Mouse (Mus musculus) forebrain, embryonic 14.5 days (tissue): ENCODE results near the gene Ifi35. TPM values are rescaled to one million over a fixed set of nuclear protein-coding genes. Genes with fewer than 3 reads are reported as not detected.

Experiments
- ATAC-seq: fragments of 200-750 bp; cut with Nextera tagmentation; 2 replicates; pipeline ENCODE4 v1.8.0; 2017; ENCODE audit warnings: mild to moderate bottlenecking, moderate library complexity
- DNase-seq: peaks from one replicate; pipeline ENCODE4 v3.0.0-alpha.2; 2015; ENCODE audit warnings: low spot score
- H3K27ac ChIP-seq: fragments of 300-500 bp; sonication (generic); 2 replicates; pipeline ENCODE4 v1.5.1; 2014; ENCODE audit warnings: low read depth, mild to moderate bottlenecking, control low read depth, low read length, moderate library complexity
- H3K27me3 ChIP-seq: fragments of 300-500 bp; sonication (generic); replicated peaks from 2 replicates; pipeline ENCODE4 v1.6.1; 2014; ENCODE audit warnings: low read length, control low read depth, mixed read lengths; ENCODE audit not compliant: control insufficient read depth, insufficient read depth
- H3K36me3 ChIP-seq: fragments of 300-500 bp; sonication (generic); 2 replicates; pipeline ENCODE4 v1.6.1; 2014; ENCODE audit warnings: low read length, control low read depth; ENCODE audit not compliant: control insufficient read depth, insufficient read depth
- H3K4me1 ChIP-seq: fragments of 300-500 bp; sonication (generic); 2 replicates; pipeline ENCODE4 v1.6.1; 2014; ENCODE audit warnings: antibody characterized with exemption, low read length, control low read depth; ENCODE audit not compliant: control insufficient read depth, insufficient read depth
- H3K4me2 ChIP-seq: fragments of 300-500 bp; sonication (generic); 2 replicates; pipeline ENCODE4 v1.6.1; 2014; ENCODE audit warnings: mild to moderate bottlenecking, control low read depth, low read length
- H3K4me3 ChIP-seq: fragments of 300-500 bp; sonication (generic); 2 replicates; pipeline ENCODE4 v1.5.1; 2014; ENCODE audit warnings: low read depth, low read length, control low read depth
- H3K9ac ChIP-seq: fragments of 300-500 bp; sonication (generic); 2 replicates; pipeline ENCODE4 v1.6.1; 2014; ENCODE audit warnings: mild to moderate bottlenecking, low read length, control low read depth, moderate library complexity
- H3K9me3 ChIP-seq: fragments of 300-500 bp; sonication (generic); replicated peaks from 2 replicates; pipeline ENCODE4 v1.6.1; 2016; ENCODE audit warnings: low read length, control low read depth, mixed read lengths; ENCODE audit not compliant: control insufficient read depth
- WGBS: fragments of 180-500 bp; shearing (Covaris S2); extraction: QIAGEN DNeasy Blood & Tissue Kit; methylation state at CpG from one replicate; pipeline ENCODE4 v1.1.7; 2014; 5-methylcytosine and 5-hydroxymethylcytosine counted together
- polyA plus RNA-seq: library from polyadenylated mRNA; unstranded; fragments of >200 nt; fragmentation: Nextera tagmentation; extraction: Ambion mirVana; gene quantifications from 2 replicates; pipeline ENCODE4 v1.2.1, GENCODE M21; 2014

Gene Ifi35
- polyA plus RNA-seq: 2.7 and 3.4 TPM in 2 replicates

DNA sequence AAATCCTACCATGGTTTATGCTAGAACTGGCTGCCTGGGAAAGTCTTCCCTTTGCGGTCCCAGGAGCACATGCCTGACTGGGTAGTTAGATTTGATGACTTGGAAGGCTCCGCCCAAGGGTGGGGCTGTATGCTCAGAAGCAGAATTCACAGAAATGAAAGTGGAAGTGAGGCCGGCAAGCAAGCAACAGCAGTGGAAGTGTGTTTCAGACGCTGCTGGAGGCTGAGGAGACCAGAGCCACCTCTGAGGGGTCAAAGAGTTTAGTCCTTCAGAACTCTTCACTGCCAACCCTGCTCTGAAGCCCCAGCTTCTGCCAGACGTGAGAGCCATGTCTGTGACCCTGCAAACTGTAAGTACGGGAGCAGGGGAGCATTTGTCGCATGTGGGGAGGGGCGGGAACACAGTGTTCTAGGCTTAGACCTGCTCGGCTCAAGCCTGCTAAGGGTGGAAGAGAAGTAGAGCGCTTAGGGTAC, at the start of gene Ifi35:
TSS of gene Ifi35 (plus strand) at position 134 of the 473 bp plus-strand sequence.
- Histone ChIP-seq H3K4me3 (peak within 1 kb of the TSS; percentile 5; the same call in 1 of the 2 replicates), H3K9me3 (no peaks in the 10 kb centered on the region), H3K36me3 (peaks cover 28% of the 10 kb centered on the region), H3K27me3 (no peaks in the 10 kb centered on the region), H3K4me1 (no peaks in the 10 kb centered on the region; the same call in 1 of the 2 replicates), H3K4me2 (no peak within 1 kb of the TSS), H3K27ac (no peak within 1 kb of the TSS), H3K9ac (peak within 1 kb of the TSS; percentile 29; the same call in 1 of the 2 replicates)
- ATAC-seq (no peak), DNase-seq (no peak)
- WGBS: 49% methylated on average over 10 of the region's 10 CpGs

DNA sequence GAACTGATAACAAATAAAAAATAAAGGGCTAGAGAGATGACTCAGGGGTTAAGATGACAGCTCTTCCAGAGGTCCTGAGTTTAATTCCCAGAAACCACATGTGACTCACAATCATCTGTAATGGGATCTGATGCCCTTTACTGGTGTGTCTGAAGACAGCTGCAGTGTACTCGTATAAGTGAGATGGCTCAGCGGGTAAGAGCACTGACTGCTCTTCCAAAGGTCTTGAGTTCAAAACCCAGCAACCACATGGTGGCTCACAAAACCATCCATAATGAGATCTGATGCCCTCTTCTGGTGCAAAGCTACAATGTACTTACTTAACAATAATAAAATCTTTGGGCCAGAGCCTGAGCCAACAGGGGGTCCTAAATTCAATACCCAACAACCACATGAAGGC, 32.9 kb upstream of the Ifi35 start:
- Histone ChIP-seq H3K4me3 (no peak overlapping the region), H3K9me3 (no peaks in the 10 kb centered on the region), H3K9ac (no peak overlapping the region), H3K36me3 (peaks cover 29% of the 10 kb centered on the region), H3K27ac (no peak overlapping the region), H3K27me3 (no peaks in the 10 kb centered on the region), H3K4me1 (peaks cover 3% of the 10 kb centered on the region; the same call in 1 of the 2 replicates), H3K4me2 (no peak overlapping the region)
- DNase-seq (no peak), ATAC-seq (no peak)
- 89% methylated on average over 2 of the region's 2 CpGs for WGBS

DNA sequence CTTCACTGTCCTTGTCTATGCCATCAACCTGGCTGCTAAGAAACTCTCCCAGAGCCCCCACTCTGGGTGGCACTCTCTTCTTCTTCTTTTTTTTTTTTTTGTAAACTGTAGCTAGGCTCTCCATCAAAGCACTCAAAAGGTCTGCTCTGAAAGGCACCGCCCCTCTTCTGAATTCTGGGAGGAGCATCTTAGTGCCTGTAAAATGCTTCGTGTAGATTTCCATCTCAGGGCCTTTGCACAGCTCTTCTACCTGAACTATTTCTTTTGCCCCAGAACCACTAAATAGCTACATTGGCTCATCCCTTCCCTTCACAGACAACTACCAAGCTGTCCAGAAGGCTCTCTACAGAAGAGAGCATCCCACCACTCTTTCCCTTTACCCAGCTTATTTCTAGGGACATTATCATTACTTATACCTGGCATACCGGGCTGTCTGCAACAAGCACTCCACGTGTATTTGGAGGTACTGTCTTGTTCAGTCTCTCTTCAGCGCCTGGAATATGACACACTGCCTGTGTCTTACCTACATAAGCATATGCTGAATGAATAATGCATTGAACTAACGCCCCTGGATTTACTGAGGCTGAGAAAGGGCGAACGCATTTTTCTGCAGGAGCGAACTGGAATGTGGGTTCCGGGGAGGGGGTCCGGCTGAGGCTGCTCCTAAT, 31.6 kb upstream of the Ifi35 start:
- 2% methylated on average over 11 of the region's 11 CpGs for WGBS
- H3K4me3 ChIP-seq: peak overlapping the region; percentile 78
- ATAC-seq (peak; percentile 61), DNase-seq (peak; percentile 22)
- peak overlapping the region; percentile 85 for H3K9ac ChIP-seq
- H3K4me1 ChIP-seq: peaks cover 3% of the 10 kb centered on the region; the same call in 1 of the 2 replicates
- peak overlapping the region; percentile 81 for H3K27ac ChIP-seq
- H3K9me3 ChIP-seq: no peaks in the 10 kb centered on the region
- H3K27me3 ChIP-seq: no peaks in the 10 kb centered on the region
- H3K36me3 ChIP-seq: peaks cover 16% of the 10 kb centered on the region
- H3K4me2 ChIP-seq: peak overlapping the region; percentile 89

DNA sequence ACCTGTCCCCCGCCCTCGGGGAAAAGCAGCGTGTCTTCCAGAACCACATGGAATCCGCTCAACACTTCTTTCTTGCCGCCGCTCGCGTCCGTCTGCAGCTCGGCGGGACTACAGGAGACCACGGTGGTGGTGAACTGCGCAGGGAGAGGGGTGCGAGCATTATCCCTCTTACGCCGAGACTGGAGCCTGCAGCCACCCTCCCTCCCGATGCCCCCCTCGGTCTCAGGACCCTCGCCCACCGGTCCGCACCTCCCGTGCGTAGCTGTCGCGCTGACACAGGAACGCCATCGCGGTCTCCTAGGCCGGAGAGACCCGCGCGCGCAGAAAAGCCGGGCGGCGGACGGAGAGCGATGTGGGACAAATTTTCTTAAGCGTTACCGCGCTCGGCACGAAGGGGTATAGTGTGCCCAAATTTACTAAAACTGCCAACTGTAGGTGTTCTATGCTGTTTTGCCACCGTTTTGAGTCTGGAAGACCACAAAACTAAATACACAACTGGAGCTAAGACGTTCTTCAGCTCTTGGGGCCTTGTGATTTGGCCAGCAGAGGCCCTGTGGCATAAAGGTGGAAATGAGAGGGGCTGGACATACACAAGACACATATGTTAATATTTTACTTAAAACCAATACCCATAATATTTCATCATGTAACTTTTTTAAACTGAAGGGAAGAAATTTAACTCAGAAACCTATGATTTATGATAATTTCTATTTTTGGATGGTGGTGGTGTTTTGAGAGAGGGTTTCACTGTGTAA, 30.9 kb upstream of the Ifi35 start, which contains the start of gene Aarsd1:
TSS of gene Aarsd1 (minus strand) at position 515 of the 755 bp plus-strand sequence.
- H3K27me3 ChIP-seq: no peaks in the 10 kb centered on the region
- peak within 1 kb of the TSS; percentile 81 for H3K27ac ChIP-seq
- ATAC-seq (peak; percentile 85), DNase-seq (peak; percentile 89)
- peak within 1 kb of the TSS; percentile 78 for H3K4me3 ChIP-seq
- H3K36me3 ChIP-seq: peaks cover 10% of the 10 kb centered on the region
- no peaks in the 10 kb centered on the region for H3K9me3 ChIP-seq
- peak within 1 kb of the TSS; percentile 85 for H3K9ac ChIP-seq
- WGBS: under 1% methylated on average over 45 of the region's 45 CpGs
- H3K4me2 ChIP-seq: peak within 1 kb of the TSS; percentile 89
- peaks cover 3% of the 10 kb centered on the region; the same call in 1 of the 2 replicates for H3K4me1 ChIP-seq

DNA sequence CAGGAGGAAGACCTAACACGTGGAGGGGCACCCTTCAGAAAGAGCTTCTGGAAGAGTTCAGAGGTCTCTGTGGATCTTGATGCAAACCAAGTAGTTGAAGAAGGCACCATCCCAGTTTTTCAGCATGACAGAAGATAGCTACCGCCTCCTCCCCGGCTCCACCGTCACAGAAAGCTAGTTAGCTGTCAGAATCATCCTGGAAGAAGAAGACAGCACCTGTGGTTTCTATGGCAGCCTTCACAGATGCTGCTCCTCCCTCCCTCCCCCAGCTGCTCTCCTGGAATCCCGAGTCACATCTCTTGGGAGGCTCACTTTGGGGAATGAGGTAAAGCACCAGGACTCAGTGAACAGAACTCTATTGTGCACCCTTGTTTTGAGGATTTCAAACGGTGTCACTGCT, 29.2 kb upstream of the Ifi35 start:
- DNase-seq (no peak), ATAC-seq (no peak)
- Histone ChIP-seq H3K4me2 (no peak overlapping the region), H3K27ac (no peak overlapping the region), H3K4me1 (peaks cover 4% of the 10 kb centered on the region; the same call in 1 of the 2 replicates), H3K36me3 (peaks cover under 1% of the 10 kb centered on the region; the same call in 1 of the 2 replicates), H3K4me3 (no peak overlapping the region), H3K9ac (no peak overlapping the region), H3K9me3 (no peaks in the 10 kb centered on the region), H3K27me3 (no peaks in the 10 kb centered on the region)
- WGBS: 53% methylated on average over 6 of the region's 6 CpGs

DNA sequence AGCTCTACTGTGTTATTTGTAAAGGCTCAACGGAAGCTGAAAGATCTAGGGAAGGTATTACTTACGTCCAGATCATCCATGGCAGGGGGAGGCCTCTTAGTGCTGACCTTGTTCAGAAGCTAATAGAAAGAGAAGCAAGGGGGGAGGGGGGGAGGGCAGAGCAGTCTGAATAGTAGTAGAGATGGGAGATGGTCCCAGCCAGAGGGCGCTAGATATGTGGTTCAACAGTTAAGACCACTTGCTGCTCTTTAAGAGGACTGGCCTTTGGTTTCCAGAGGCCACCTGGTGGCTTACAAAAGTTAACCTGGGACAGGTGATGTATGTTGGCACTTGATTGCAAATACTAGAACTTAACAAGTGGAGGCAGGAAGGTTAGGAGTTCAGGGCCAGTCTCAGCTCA, 28.6 kb upstream of the Ifi35 start:
- H3K9me3 ChIP-seq: no peaks in the 10 kb centered on the region
- H3K4me1 ChIP-seq: peaks cover 10% of the 10 kb centered on the region; the same call in 1 of the 2 replicates
- 23% methylated on average over 3 of the region's 3 CpGs for WGBS
- no peak overlapping the region for H3K4me3 ChIP-seq
- DNase-seq (peak; percentile 26), ATAC-seq (no peak)
- H3K4me2 ChIP-seq: no peak overlapping the region
- no peak overlapping the region for H3K27ac ChIP-seq
- no peaks in the 10 kb centered on the region for H3K36me3 ChIP-seq
- no peaks in the 10 kb centered on the region for H3K27me3 ChIP-seq
- H3K9ac ChIP-seq: no peak overlapping the region

DNA sequence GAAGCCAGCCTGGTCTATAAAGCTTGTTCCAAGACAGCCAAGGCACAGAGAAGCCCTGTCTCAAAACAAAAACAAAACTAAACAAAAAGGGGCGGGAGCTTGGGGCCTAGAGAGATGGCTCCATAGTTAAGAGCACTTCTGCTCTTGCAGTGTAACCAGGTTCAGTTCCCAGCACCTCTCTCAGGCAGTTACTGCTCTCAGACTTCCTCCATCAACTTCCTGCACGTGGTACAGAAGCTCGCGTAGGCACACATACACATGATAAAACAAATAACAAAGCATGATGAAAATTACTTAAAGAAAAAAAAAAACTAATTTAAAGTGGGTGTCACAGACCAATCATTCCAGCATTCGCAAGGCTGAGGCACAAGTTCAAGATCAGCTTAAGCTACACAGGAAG, 28.1 kb upstream of the Ifi35 start:
- Histone ChIP-seq H3K4me2 (no peak overlapping the region), H3K27ac (no peak overlapping the region), H3K4me1 (peaks cover 10% of the 10 kb centered on the region; the same call in 1 of the 2 replicates), H3K27me3 (no peaks in the 10 kb centered on the region), H3K4me3 (no peak overlapping the region), H3K9me3 (no peaks in the 10 kb centered on the region), H3K36me3 (no peaks in the 10 kb centered on the region), H3K9ac (no peak overlapping the region)
- WGBS: 85% methylated on average over 5 of the region's 5 CpGs
- no peak for DNase-seq
- no peak for ATAC-seq

DNA sequence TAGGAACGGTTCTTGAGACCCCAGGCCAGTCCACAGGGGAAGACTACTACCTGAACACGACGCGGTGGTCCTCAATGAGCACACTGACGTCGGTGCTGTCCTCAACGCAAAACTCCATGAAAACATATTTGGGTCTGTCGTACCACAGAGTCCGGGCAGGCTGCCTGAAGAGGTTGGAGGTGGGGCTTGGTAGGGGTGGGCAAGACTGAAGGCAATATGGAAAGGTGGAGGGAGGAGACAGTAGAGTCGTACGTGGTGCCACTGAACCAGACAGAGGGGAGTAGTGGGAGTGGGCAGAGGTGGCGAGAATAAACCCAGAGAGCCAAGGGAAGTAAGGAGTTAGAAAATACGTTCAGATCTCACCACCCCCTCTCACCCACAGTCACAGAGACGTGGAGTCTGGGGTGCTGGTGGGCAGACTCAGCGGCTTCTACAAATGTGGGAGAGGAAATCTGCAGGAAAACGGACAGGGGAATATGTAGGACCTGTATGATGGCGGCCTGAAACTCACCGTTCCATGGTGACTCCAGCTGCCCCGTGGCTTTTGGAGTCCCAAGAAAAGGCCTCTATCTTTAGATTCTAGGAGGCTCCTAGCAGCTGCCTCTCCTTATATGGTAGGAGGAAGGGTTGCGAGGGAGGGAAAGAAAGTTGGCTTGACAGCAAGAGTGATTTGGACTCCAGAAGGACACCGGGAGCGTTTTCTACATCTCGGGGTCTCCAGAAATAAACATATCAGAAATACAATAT, 23.9 kb upstream of the Ifi35 start, which contains the start of gene Gm27029:
TSS of gene Gm27029 (minus strand) at position 692 of the 747 bp plus-strand sequence.
- peak within 1 kb of the TSS; percentile 84 for H3K9ac ChIP-seq
- H3K27me3 ChIP-seq: no peaks in the 10 kb centered on the region
- DNase-seq: no peak
- peak within 1 kb of the TSS; percentile 75 for H3K27ac ChIP-seq
- H3K4me1 ChIP-seq: peaks cover 22% of the 10 kb centered on the region
- peak; percentile 32 for ATAC-seq
- no peaks in the 10 kb centered on the region for H3K9me3 ChIP-seq
- WGBS: 6% methylated on average over 23 of the region's 23 CpGs
- H3K36me3 ChIP-seq: 0 out of 2 replicates have a peak, but pooled peaks cover 4% of the 10 kb centered on the region
- peak within 1 kb of the TSS; percentile 89 for H3K4me2 ChIP-seq
- H3K4me3 ChIP-seq: peak within 1 kb of the TSS; percentile 94
